Mouse (Mus musculus): ENCODE results near the gene Ift46. TPM values are rescaled to one million over a fixed set of nuclear protein-coding genes. Genes with fewer than 3 reads are reported as not detected.

Gene Ift46
- polyA plus RNA-seq, 1 experiment: 26.2 TPM

- no peak for TF ChIP-seq CTCF (IDR thresholded peaks at IDR 0.05; ENCODE audit: extremely low read depth, insufficient read length, insufficient replicate concordance, low read depth, low read length)
- no peak for TF ChIP-seq POLR2A (IDR thresholded peaks at IDR 0.05; ENCODE audit: low read depth, low read length)
- no peak overlapping the region for H3K27ac ChIP-seq (ENCODE audit: insufficient read depth, low read depth, low read length)
- WGBS: 86% methylated on average over 7 of the region's 7 CpGs
- H3K36me3 ChIP-seq (ENCODE audit: control insufficient read depth, insufficient read depth, low read length): no peaks in the 10 kb centered on the region
- no peaks in the 10 kb centered on the region for H3K27me3 ChIP-seq (ENCODE audit: control insufficient read depth, insufficient read depth, low read length)
- no peak overlapping the region for H3K4me3 ChIP-seq (ENCODE audit: low read depth, low read length)
- H3K4me1 ChIP-seq (ENCODE audit: control insufficient read depth, insufficient read depth, insufficient read length, low read length): peaks cover 24% of the 10 kb centered on the region
These were observed 45.1 kb upstream of the Ift46 start for GRCm38 (mm10) chr9:44722575-44722974.

GRCm38 (mm10) chr9:44723008-44723407 is 44.7 kb upstream of the Ift46 start:
- TF ChIP-seq CTCF (IDR thresholded peaks at IDR 0.05; ENCODE audit: extremely low read depth, insufficient read length, insufficient replicate concordance, low read depth, low read length) (no peak), POLR2A (IDR thresholded peaks at IDR 0.05; ENCODE audit: low read depth, low read length) (no peak)
- Histone ChIP-seq H3K27me3 (ENCODE audit: control insufficient read depth, insufficient read depth, low read length) (no peaks in the 10 kb centered on the region), H3K27ac (ENCODE audit: insufficient read depth, low read depth, low read length) (no peak overlapping the region), H3K4me1 (ENCODE audit: control insufficient read depth, insufficient read depth, insufficient read length, low read length) (peaks cover 24% of the 10 kb centered on the region), H3K4me3 (ENCODE audit: low read depth, low read length) (no peak overlapping the region), H3K36me3 (ENCODE audit: control insufficient read depth, insufficient read depth, low read length) (no peaks in the 10 kb centered on the region)
- 49% methylated on average over 7 of the region's 7 CpGs for WGBS

GRCm38 (mm10) chr9:44723521-44724041 is 44.1 kb upstream of the Ift46 start:
- WGBS: 68% methylated on average over 11 of the region's 11 CpGs

GRCm38 (mm10) chr9:44724223-44724622 is 43.5 kb upstream of the Ift46 start:
- no peaks in the 10 kb centered on the region for H3K36me3 ChIP-seq (ENCODE audit: control insufficient read depth, insufficient read depth, low read length)
- peaks cover 24% of the 10 kb centered on the region for H3K4me1 ChIP-seq (ENCODE audit: control insufficient read depth, insufficient read depth, insufficient read length, low read length)
- H3K27ac ChIP-seq (ENCODE audit: insufficient read depth, low read depth, low read length): no peak overlapping the region
- H3K27me3 ChIP-seq (ENCODE audit: control insufficient read depth, insufficient read depth, low read length): no peaks in the 10 kb centered on the region
- H3K4me3 ChIP-seq (ENCODE audit: low read depth, low read length): no peak overlapping the region
- 70% methylated on average over 6 of the region's 6 CpGs for whole genome bisulfite sequencing
- TF ChIP-seq CTCF (IDR thresholded peaks at IDR 0.05; ENCODE audit: extremely low read depth, insufficient read length, insufficient replicate concordance, low read depth, low read length) (no peak), POLR2A (IDR thresholded peaks at IDR 0.05; ENCODE audit: low read depth, low read length) (no peak)

More at GRCm38 (mm10) chr9:44723521-44724041, 44.1 kb upstream of the Ift46 start:
- H3K27ac ChIP-seq (ENCODE audit: insufficient read depth, low read depth, low read length): peak overlapping the region; percentile 8; the same call in 1 of the 2 replicates
- H3K4me1 ChIP-seq (ENCODE audit: control insufficient read depth, insufficient read depth, insufficient read length, low read length): peaks cover 24% of the 10 kb centered on the region
- no peaks in the 10 kb centered on the region for H3K36me3 ChIP-seq (ENCODE audit: control insufficient read depth, insufficient read depth, low read length)
- no peak overlapping the region for H3K4me3 ChIP-seq (ENCODE audit: low read depth, low read length)
- H3K27me3 ChIP-seq (ENCODE audit: control insufficient read depth, insufficient read depth, low read length): no peaks in the 10 kb centered on the region
- TF ChIP-seq POLR2A (IDR thresholded peaks at IDR 0.05; ENCODE audit: low read depth, low read length): no peak
- no peak for TF ChIP-seq CTCF (IDR thresholded peaks at IDR 0.05; ENCODE audit: extremely low read depth, insufficient read length, insufficient replicate concordance, low read depth, low read length)

GRCm38 (mm10) chr9:44724665-44725064 is 43.0 kb upstream of the Ift46 start:
- WGBS: 64% methylated on average over 2 of the region's 2 CpGs
- no peaks in the 10 kb centered on the region for H3K27me3 ChIP-seq (ENCODE audit: control insufficient read depth, insufficient read depth, low read length)

GRCm38 (mm10) chr9:44726431-44727146 is 41.1 kb upstream of the Ift46 start:
- WGBS: 51% methylated on average over 10 of the region's 10 CpGs
- no peak for TF ChIP-seq POLR2A (IDR thresholded peaks at IDR 0.05; ENCODE audit: low read depth, low read length)
- no peak for TF ChIP-seq CTCF (IDR thresholded peaks at IDR 0.05; ENCODE audit: extremely low read depth, insufficient read length, insufficient replicate concordance, low read depth, low read length)
- Histone ChIP-seq H3K27me3 (ENCODE audit: control insufficient read depth, insufficient read depth, low read length) (peaks cover 6% of the 10 kb centered on the region; the same call in 1 of the 2 replicates), H3K27ac (ENCODE audit: insufficient read depth, low read depth, low read length) (no peak overlapping the region), H3K4me3 (ENCODE audit: low read depth, low read length) (no peak overlapping the region), H3K36me3 (ENCODE audit: control insufficient read depth, insufficient read depth, low read length) (no peaks in the 10 kb centered on the region), H3K4me1 (ENCODE audit: control insufficient read depth, insufficient read depth, insufficient read length, low read length) (peaks cover 9% of the 10 kb centered on the region)

More at GRCm38 (mm10) chr9:44724665-44725064, 43.0 kb upstream of the Ift46 start:
- Histone ChIP-seq H3K27ac (ENCODE audit: insufficient read depth, low read depth, low read length) (no peak overlapping the region; the same call in 1 of the 2 replicates), H3K4me3 (ENCODE audit: low read depth, low read length) (no peak overlapping the region), H3K36me3 (ENCODE audit: control insufficient read depth, insufficient read depth, low read length) (no peaks in the 10 kb centered on the region), H3K4me1 (ENCODE audit: control insufficient read depth, insufficient read depth, insufficient read length, low read length) (peaks cover 24% of the 10 kb centered on the region)
- no peak for TF ChIP-seq POLR2A (IDR thresholded peaks at IDR 0.05; ENCODE audit: low read depth, low read length)
- TF ChIP-seq CTCF (IDR thresholded peaks at IDR 0.05; ENCODE audit: extremely low read depth, insufficient read length, insufficient replicate concordance, low read depth, low read length): no peak

GRCm38 (mm10) chr9:44727441-44727840 is 40.3 kb upstream of the Ift46 start:
- H3K27me3 ChIP-seq (ENCODE audit: control insufficient read depth, insufficient read depth, low read length): peaks cover 6% of the 10 kb centered on the region; the same call in 1 of the 2 replicates
- 76% methylated on average over 5 of the region's 5 CpGs for WGBS
- no peak overlapping the region for H3K4me3 ChIP-seq (ENCODE audit: low read depth, low read length)
- H3K36me3 ChIP-seq (ENCODE audit: control insufficient read depth, insufficient read depth, low read length): no peaks in the 10 kb centered on the region
- TF ChIP-seq POLR2A (IDR thresholded peaks at IDR 0.05; ENCODE audit: low read depth, low read length) (no peak), CTCF (IDR thresholded peaks at IDR 0.05; ENCODE audit: extremely low read depth, insufficient read length, insufficient replicate concordance, low read depth, low read length) (no peak)
- no peak overlapping the region for H3K27ac ChIP-seq (ENCODE audit: insufficient read depth, low read depth, low read length)
- peaks cover 7% of the 10 kb centered on the region for H3K4me1 ChIP-seq (ENCODE audit: control insufficient read depth, insufficient read depth, insufficient read length, low read length)

Data from small intestine, adult 2 months (tissue).